Mouse (Mus musculus) liver, embryonic 13.5 days (tissue): ENCODE results near the gene Dip2c. TPM values are rescaled to one million over a fixed set of nuclear protein-coding genes. Genes with fewer than 3 reads are reported as not detected.

Experiments used
- ATAC-seq: fragments of 200-750 bp; cut with Nextera tagmentation; 2 replicates; pipeline ENCODE4 v1.8.0; 2017; ENCODE audit warnings: low read depth, mild to moderate bottlenecking, moderate number of reproducible peaks, moderate library complexity
- DNase-seq: peaks from one replicate; pipeline ENCODE4 v3.0.0; 2022
- H3K27ac ChIP-seq: fragments of 300-500 bp; sonication (generic); 2 replicates; pipeline ENCODE4 v1.5.1; 2015; ENCODE audit warnings: moderate library complexity, mild to moderate bottlenecking, inconsistent platforms
- H3K27me3 ChIP-seq: fragments of 300-500 bp; sonication (generic); 2 replicates; pipeline ENCODE4 v1.6.1; 2015; ENCODE audit warnings: mild to moderate bottlenecking, inconsistent platforms
- H3K36me3 ChIP-seq: fragments of 300-500 bp; sonication (generic); 2 replicates; pipeline ENCODE4 v1.6.1; 2015; ENCODE audit warnings: mild to moderate bottlenecking, inconsistent platforms
- H3K4me1 ChIP-seq: fragments of 300-500 bp; sonication (generic); replicated peaks from 2 replicates; pipeline ENCODE4 v1.6.1; 2015; ENCODE audit warnings: inconsistent platforms
- H3K4me2 ChIP-seq: fragments of 300-500 bp; sonication (generic); 2 replicates; pipeline ENCODE4 v1.6.1; 2015; ENCODE audit warnings: inconsistent platforms, mild to moderate bottlenecking, moderate library complexity
- H3K4me3 ChIP-seq: fragments of 300-500 bp; sonication (generic); replicated peaks from 2 replicates; pipeline ENCODE4 v1.5.1; 2015; ENCODE audit warnings: mild to moderate bottlenecking, inconsistent platforms
- H3K9ac ChIP-seq: fragments of 300-500 bp; sonication (generic); 2 replicates; pipeline ENCODE4 v1.6.1; 2015; ENCODE audit warnings: mild to moderate bottlenecking, inconsistent platforms
- H3K9me3 ChIP-seq: fragments of 300-500 bp; sonication (generic); replicated peaks from 2 replicates; pipeline ENCODE4 v1.6.1; 2016; ENCODE audit warnings: inconsistent platforms
- WGBS: fragments of 180-500 bp; shearing (Covaris S2); methylation state at CpG from one replicate; pipeline ENCODE4 v1.1.7; 2015; ENCODE audit not compliant: insufficient replicate concordance; 5-methylcytosine and 5-hydroxymethylcytosine counted together
- polyA plus RNA-seq: library from polyadenylated mRNA; unstranded; fragments of >200 nt; fragmentation: Nextera tagmentation; extraction: Ambion mirVana; gene quantifications from 2 replicates; pipeline ENCODE4 v1.2.1, GENCODE M21; 2015

Gene Dip2c
- polyA plus RNA-seq, 1 experiment from 2014 or later = 0.45 TPM

DNA sequence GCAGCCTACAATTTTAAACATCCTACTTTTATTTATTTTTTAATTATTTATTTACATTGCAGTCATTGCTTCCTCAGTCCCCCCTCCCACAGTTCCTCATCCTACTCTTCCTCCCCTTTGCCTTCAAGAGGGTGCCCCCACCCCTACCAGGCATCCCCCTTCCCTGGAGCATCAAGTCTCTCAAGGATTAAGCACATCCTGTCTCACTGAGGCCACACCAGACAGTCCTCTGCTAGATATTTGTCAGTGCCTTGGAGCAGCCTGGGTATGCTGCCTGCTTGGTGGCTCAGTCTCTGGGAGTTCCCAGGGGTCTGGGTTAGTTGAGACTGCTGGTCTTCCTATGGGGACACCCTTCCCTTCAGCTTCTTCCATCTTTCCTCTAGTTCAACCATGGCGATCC, 397.8 kb downstream of the Dip2c start:
- Histone ChIP-seq H3K36me3 (no peaks in the 10 kb centered on the region), H3K27ac (no peak overlapping the region), H3K4me1 (no peaks in the 10 kb centered on the region), H3K9ac (no peak overlapping the region), H3K4me2 (no peak overlapping the region), H3K4me3 (no peak overlapping the region), H3K27me3 (no peaks in the 10 kb centered on the region), H3K9me3 (no peaks in the 10 kb centered on the region)
- ATAC-seq (no peak), DNase-seq (no peak)
- 71% methylated on average over 1 of the region's 1 CpGs for WGBS

- Histone ChIP-seq H3K27me3 (no peaks in the 10 kb centered on the region), H3K4me3 (no peak overlapping the region), H3K27ac (no peak overlapping the region), H3K4me1 (no peaks in the 10 kb centered on the region), H3K36me3 (peaks cover 26% of the 10 kb centered on the region), H3K4me2 (no peak overlapping the region), H3K9ac (no peak overlapping the region), H3K9me3 (no peaks in the 10 kb centered on the region)
- WGBS = 80% methylated on average over 3 of the region's 3 CpGs
- no peak for DNase-seq
- ATAC-seq = no peak
Observed at GRCm38 (mm10) chr13:9681492-9681891, 405.2 kb downstream of the Dip2c start.

DNA sequence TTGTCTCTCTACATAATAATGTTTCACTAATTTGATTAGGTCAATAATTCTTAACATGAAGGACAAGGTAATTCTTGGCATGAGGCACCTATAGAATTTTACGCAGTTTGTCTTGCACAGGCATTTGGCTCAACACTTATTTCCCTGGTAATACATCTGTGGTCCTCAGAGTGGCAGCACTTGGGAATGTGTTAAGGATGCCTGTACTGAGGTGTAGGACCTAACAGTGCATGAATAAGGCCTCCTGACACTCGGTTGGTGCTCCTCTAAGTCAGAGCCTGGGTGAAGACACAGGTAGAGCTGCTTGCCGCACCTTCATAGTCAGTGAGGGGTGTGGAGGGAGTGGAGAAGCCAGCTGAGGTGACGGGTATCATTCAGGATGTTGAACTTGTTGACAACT, 407.0 kb downstream of the Dip2c start:
- no peaks in the 10 kb centered on the region for H3K27me3 ChIP-seq
- H3K9me3 ChIP-seq = no peaks in the 10 kb centered on the region
- no peak for ATAC-seq
- peaks cover 43% of the 10 kb centered on the region for H3K36me3 ChIP-seq
- H3K27ac ChIP-seq = no peak overlapping the region
- no peaks in the 10 kb centered on the region for H3K4me1 ChIP-seq
- 83% methylated on average over 4 of the region's 4 CpGs for WGBS
- H3K9ac ChIP-seq = no peak overlapping the region
- H3K4me3 ChIP-seq = no peak overlapping the region
- no peak overlapping the region for H3K4me2 ChIP-seq
- DNase-seq = no peak

DNA sequence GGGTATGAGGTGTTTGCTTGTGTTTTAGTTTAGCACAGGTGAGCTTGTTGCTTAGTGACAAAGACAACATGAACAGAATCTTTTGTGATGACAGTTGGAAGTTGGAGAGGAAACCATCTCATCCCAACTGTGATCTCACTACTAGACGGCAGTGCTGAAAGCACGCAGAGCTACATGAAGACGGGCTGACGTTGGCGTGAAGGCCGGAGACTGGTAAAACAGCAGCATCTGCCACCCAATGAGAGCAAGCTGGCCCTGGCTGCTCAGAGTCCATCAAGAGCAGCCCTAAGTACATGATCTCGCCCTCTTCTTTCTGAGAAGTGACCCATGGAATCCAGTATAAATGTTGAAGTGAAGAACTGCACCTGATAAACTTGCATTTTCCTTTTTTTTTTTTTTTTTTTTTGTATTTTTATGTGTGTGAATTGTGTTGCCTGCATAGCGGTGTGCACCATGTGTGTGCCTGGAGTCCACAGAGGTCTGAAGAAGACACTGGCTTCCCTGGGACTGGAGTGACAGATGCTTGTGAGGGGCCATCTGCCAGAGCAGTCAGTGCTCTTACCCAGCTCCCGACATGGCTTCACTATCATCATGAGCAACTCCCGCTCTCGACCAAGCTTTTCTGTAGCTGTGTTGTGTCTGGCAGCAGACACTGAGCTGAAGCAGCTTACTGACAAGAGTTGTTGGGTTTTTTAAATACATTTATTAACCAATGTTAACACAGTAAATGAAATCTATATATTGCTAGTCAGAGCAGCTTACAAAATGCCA, 408.0 kb downstream of the Dip2c start:
- Histone ChIP-seq H3K27me3 (no peaks in the 10 kb centered on the region), H3K9ac (no peak overlapping the region), H3K4me3 (no peak overlapping the region), H3K36me3 (peaks cover 54% of the 10 kb centered on the region), H3K27ac (no peak overlapping the region), H3K4me2 (no peak overlapping the region), H3K4me1 (no peaks in the 10 kb centered on the region), H3K9me3 (no peaks in the 10 kb centered on the region)
- WGBS = 86% methylated on average over 11 of the region's 11 CpGs
- ATAC-seq = no peak
- DNase-seq = no peak

GRCm38 (mm10) chr13:9686261-9686660, 409.9 kb downstream of the Dip2c start:
- DNase-seq = no peak
- H3K4me3 ChIP-seq = no peak overlapping the region
- WGBS = 85% methylated on average over 7 of the region's 7 CpGs

DNA sequence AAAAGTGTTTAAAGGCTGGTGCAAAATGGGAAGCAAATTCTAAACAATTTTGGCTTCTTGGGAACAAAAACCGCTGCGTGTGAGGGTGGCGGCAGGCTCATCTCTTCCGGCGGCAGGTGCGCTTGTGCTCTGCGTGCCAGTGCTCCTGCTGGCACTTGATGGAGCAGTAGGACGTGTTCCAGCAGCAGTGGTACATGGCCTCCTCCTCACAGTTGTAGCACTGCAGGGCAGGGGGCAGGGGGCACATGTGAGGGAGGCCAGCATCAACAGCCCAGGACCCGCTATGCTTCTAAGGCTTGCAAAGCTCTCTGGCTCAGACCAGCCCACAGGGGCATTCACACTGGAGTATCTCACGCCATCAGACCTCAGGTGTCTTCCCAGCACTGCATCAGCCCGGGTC, 410.4 kb downstream of the Dip2c start:
- peaks cover 74% of the 10 kb centered on the region for H3K36me3 ChIP-seq
- WGBS = 88% methylated on average over 11 of the region's 11 CpGs
- no peaks in the 10 kb centered on the region for H3K4me1 ChIP-seq
- H3K9me3 ChIP-seq = no peaks in the 10 kb centered on the region
- H3K4me3 ChIP-seq = no peak overlapping the region
- DNase-seq = no peak
- ATAC-seq = peak; percentile 12; the same call in 1 of the 2 replicates
- no peaks in the 10 kb centered on the region for H3K27me3 ChIP-seq
- H3K9ac ChIP-seq = no peak overlapping the region
- H3K27ac ChIP-seq = no peak overlapping the region
- no peak overlapping the region for H3K4me2 ChIP-seq

More at GRCm38 (mm10) chr13:9686261-9686660, 409.9 kb downstream of the Dip2c start:
- ATAC-seq = no peak
- Histone ChIP-seq H3K9ac (no peak overlapping the region), H3K4me2 (no peak overlapping the region), H3K27me3 (no peaks in the 10 kb centered on the region), H3K4me1 (no peaks in the 10 kb centered on the region), H3K9me3 (no peaks in the 10 kb centered on the region), H3K27ac (no peak overlapping the region), H3K36me3 (peaks cover 71% of the 10 kb centered on the region)

GRCm38 (mm10) chr13:9689366-9689765, 413.0 kb downstream of the Dip2c start:
- Histone ChIP-seq H3K9ac (no peak overlapping the region), H3K9me3 (no peaks in the 10 kb centered on the region), H3K4me2 (no peak overlapping the region), H3K36me3 (peaks cover 74% of the 10 kb centered on the region), H3K4me1 (no peaks in the 10 kb centered on the region), H3K27me3 (no peaks in the 10 kb centered on the region), H3K27ac (no peak overlapping the region), H3K4me3 (no peak overlapping the region)
- no peak for ATAC-seq
- 85% methylated on average over 16 of the region's 16 CpGs for WGBS
- no peak for DNase-seq

GRCm38 (mm10) chr13:9692876-9693275, 416.5 kb downstream of the Dip2c start:
- Histone ChIP-seq H3K27ac (no peak overlapping the region), H3K27me3 (no peaks in the 10 kb centered on the region), H3K4me2 (no peak overlapping the region), H3K9me3 (no peaks in the 10 kb centered on the region), H3K4me3 (no peak overlapping the region), H3K9ac (no peak overlapping the region), H3K4me1 (no peaks in the 10 kb centered on the region), H3K36me3 (peaks cover 74% of the 10 kb centered on the region)
- DNase-seq (no peak), ATAC-seq (no peak)
- WGBS = 81% methylated on average over 3 of the region's 3 CpGs

DNA sequence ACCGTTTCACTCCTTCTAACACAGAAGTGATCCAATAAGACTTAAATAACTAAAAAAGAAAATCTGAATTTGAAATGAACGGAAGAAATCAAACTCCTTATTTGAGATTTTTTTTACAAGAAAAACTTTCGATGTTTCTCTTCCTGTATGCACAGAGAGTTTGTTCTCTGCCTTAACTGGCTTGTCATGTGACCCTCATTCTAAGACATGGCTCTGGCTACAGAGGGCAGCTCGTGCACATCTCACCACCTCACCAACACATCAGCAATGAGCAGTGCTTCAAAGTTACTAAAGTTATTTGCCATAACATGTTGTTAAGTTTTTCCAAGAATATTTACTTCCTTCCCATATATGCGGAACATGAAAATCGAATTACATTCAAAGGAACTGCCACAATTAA, 418.3 kb downstream of the Dip2c start:
- DNase-seq = no peak
- Histone ChIP-seq H3K9ac (no peak overlapping the region), H3K27ac (no peak overlapping the region), H3K4me1 (no peaks in the 10 kb centered on the region), H3K9me3 (no peaks in the 10 kb centered on the region), H3K4me3 (no peak overlapping the region), H3K27me3 (no peaks in the 10 kb centered on the region), H3K36me3 (peaks cover 56% of the 10 kb centered on the region), H3K4me2 (no peak overlapping the region)
- WGBS = 85% methylated on average over 6 of the region's 6 CpGs
- ATAC-seq = no peak

- no peak overlapping the region for H3K4me2 ChIP-seq
- ATAC-seq (no peak), DNase-seq (no peak)
- H3K4me3 ChIP-seq = no peak overlapping the region
- peaks cover 51% of the 10 kb centered on the region for H3K36me3 ChIP-seq
- H3K9me3 ChIP-seq = no peaks in the 10 kb centered on the region
- whole genome bisulfite sequencing = 84% methylated on average over 4 of the region's 4 CpGs
- H3K27me3 ChIP-seq = no peaks in the 10 kb centered on the region
- no peaks in the 10 kb centered on the region for H3K4me1 ChIP-seq
- no peak overlapping the region for H3K9ac ChIP-seq
- no peak overlapping the region for H3K27ac ChIP-seq
Observed at GRCm38 (mm10) chr13:9695403-9695802, 419.1 kb downstream of the Dip2c start.

DNA sequence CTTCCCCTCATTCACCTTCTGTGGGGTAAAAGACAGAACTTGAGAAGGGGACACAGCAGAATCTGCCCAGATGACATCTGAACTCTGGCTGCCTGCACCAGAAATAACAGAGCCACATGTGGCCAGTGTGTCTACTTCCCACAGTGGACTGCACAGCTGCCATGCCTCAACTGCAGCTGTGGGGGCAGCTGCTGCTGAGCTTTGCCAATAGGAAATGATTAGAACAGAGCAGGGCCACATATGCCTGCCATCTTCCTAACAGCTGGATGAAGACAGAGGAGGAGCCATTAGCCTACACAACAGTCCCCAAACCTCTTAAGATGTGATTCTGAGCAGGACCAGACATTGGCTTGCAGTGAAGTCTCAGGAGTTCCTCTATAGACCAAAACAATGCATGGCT, 419.5 kb downstream of the Dip2c start:
- Histone ChIP-seq H3K9me3 (no peaks in the 10 kb centered on the region), H3K27ac (no peak overlapping the region), H3K27me3 (no peaks in the 10 kb centered on the region), H3K9ac (no peak overlapping the region), H3K4me2 (no peak overlapping the region), H3K4me1 (no peaks in the 10 kb centered on the region), H3K4me3 (no peak overlapping the region), H3K36me3 (peaks cover 47% of the 10 kb centered on the region)
- no peak for DNase-seq
- no peak for ATAC-seq

- WGBS = 83% methylated on average over 4 of the region's 4 CpGs
- no peak for ATAC-seq
Observed at GRCm38 (mm10) chr13:9697340-9697739, 421.0 kb downstream of the Dip2c start.

More at GRCm38 (mm10) chr13:9697340-9697739, 421.0 kb downstream of the Dip2c start:
- Histone ChIP-seq H3K4me2 (no peak overlapping the region), H3K36me3 (peaks cover 39% of the 10 kb centered on the region), H3K27me3 (no peaks in the 10 kb centered on the region), H3K4me1 (no peaks in the 10 kb centered on the region), H3K27ac (no peak overlapping the region), H3K9ac (no peak overlapping the region), H3K9me3 (no peaks in the 10 kb centered on the region), H3K4me3 (no peak overlapping the region)
- no peak for DNase-seq
